Mouse (Mus musculus) hindbrain, embryonic 10.5 days (tissue): ENCODE results near the gene Caln1. TPM values are rescaled to one million over a fixed set of nuclear protein-coding genes. Genes with fewer than 3 reads are reported as not detected.
A peak's percentile ranks its signal among the peaks of the same experiment; 100 is the strongest.

Source experiments
- DNase-seq: peaks from one replicate; pipeline ENCODE4 v3.0.0-alpha.2; 2017; ENCODE audit warnings: low spot score
- H3K27ac ChIP-seq: fragments of 300-500 bp; sonication (generic); 2 replicates; pipeline ENCODE4 v1.5.1; 2016; ENCODE audit warnings: mild to moderate bottlenecking, moderate library complexity
- H3K27me3 ChIP-seq: fragments of 300-500 bp; sonication (generic); 2 replicates; pipeline ENCODE4 v1.6.1; 2016; ENCODE audit warnings: mild to moderate bottlenecking; ENCODE audit not compliant: poor library complexity, insufficient read depth, severe bottlenecking
- H3K36me3 ChIP-seq: fragments of 300-500 bp; sonication (generic); 2 replicates; pipeline ENCODE4 v1.6.1; 2016; ENCODE audit warnings: mild to moderate bottlenecking, moderate library complexity
- H3K4me1 ChIP-seq: fragments of 300-500 bp; sonication (generic); replicated peaks from 2 replicates; pipeline ENCODE4 v1.6.1; 2016; ENCODE audit warnings: mild to moderate bottlenecking
- H3K4me3 ChIP-seq: fragments of 300-500 bp; sonication (generic); 2 replicates; pipeline ENCODE4 v1.5.1; 2016; ENCODE audit warnings: mild to moderate bottlenecking, moderate library complexity
- H3K9me3 ChIP-seq: fragments of 300-500 bp; sonication (generic); 2 replicates; pipeline ENCODE4 v1.6.1; 2016; ENCODE audit warnings: mild to moderate bottlenecking, moderate library complexity
- WGBS: fragments of 180-500 bp; shearing (Covaris S2); methylation state at CpG from one replicate; pipeline ENCODE4 v1.1.7; 2016; 5-methylcytosine and 5-hydroxymethylcytosine counted together
- polyA plus RNA-seq: library from polyadenylated mRNA; unstranded; fragments of >200 nt; fragmentation: Nextera tagmentation; extraction: Ambion mirVana; gene quantifications from 2 replicates; pipeline ENCODE4 v1.2.1, GENCODE M21; 2016

The Caln1 gene
- polyA plus RNA-seq, 1 experiment from 2014 or later, result 0.93 TPM

DNA sequence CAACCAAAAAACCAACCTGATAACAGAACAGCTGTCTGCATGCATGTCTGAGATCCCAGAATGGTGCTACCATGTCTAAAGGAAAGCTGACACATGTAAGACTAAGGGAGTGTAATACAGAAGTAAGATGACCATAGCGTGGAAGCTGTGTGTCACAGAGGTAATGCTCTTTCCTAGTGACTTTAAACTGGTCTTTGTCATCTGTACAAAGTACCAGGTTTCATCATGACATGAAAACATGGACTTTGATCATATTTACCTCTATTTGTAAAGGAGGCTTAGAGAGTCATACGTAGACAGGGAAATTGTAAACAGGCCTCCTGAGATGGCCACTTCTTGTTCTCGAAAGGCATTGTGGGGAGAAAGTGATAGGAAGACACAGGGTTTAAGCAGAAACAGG lies 489.5 kb downstream of the Caln1 start:
- no peaks in the 10 kb centered on the region for H3K36me3 ChIP-seq
- H3K9me3 ChIP-seq, result no peaks in the 10 kb centered on the region
- H3K4me3 ChIP-seq, result no peak overlapping the region
- H3K27me3 ChIP-seq, result no peaks in the 10 kb centered on the region
- WGBS, result 76% methylated on average over 3 of the region's 3 CpGs
- no peak overlapping the region for H3K27ac ChIP-seq
- no peaks in the 10 kb centered on the region for H3K4me1 ChIP-seq
- no peak for DNase-seq

GRCm38 (mm10) chr5:130859736-130860135 lies 490.5 kb downstream of the Caln1 start:
- 48% methylated on average over 6 of the region's 6 CpGs for WGBS
- no peaks in the 10 kb centered on the region for H3K27me3 ChIP-seq
- H3K9me3 ChIP-seq, result no peaks in the 10 kb centered on the region
- no peaks in the 10 kb centered on the region for H3K4me1 ChIP-seq
- H3K27ac ChIP-seq, result no peak overlapping the region
- no peaks in the 10 kb centered on the region for H3K36me3 ChIP-seq
- peak; percentile 17 for DNase-seq
- no peak overlapping the region for H3K4me3 ChIP-seq

DNA sequence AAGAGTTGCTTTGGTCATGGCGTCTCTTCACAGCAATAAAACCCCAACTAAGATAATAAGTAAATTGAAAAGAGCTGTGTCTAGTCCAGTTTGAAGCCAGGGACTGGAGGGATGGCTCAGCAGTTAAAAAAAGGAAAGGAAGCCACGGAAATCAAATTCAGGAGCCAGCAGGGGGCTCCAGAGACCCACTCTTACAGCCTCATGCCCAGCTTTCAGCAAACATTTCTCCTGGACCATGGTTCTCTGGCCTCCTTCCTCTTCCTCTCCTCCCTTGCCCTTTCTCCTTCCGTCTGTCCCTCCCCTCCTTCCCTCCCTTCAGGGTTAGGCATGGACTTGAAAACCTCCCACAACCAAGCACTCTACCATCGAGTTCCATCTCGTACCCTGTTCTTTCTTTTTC lies 493.0 kb downstream of the Caln1 start:
- 66% methylated on average over 5 of the region's 5 CpGs for WGBS
- peak; percentile 47 for DNase-seq

GRCm38 (mm10) chr5:130869869-130870268 lies 500.6 kb downstream of the Caln1 start:
- Histone ChIP-seq H3K36me3 (no peaks in the 10 kb centered on the region), H3K27me3 (no peaks in the 10 kb centered on the region), H3K4me1 (no peaks in the 10 kb centered on the region), H3K4me3 (no peak overlapping the region), H3K27ac (no peak overlapping the region), H3K9me3 (0 out of 2 replicates have a peak, but pooled peaks cover 2% of the 10 kb centered on the region)
- 88% methylated on average over 1 of the region's 1 CpGs for WGBS
- no peak for DNase-seq

More for the DNA sequence above, 493.0 kb downstream of the Caln1 start:
- Histone ChIP-seq H3K4me3 (no peak overlapping the region), H3K27ac (no peak overlapping the region), H3K9me3 (no peaks in the 10 kb centered on the region), H3K36me3 (no peaks in the 10 kb centered on the region), H3K27me3 (no peaks in the 10 kb centered on the region), H3K4me1 (no peaks in the 10 kb centered on the region)

GRCm38 (mm10) chr5:130871086-130871485 lies 501.8 kb downstream of the Caln1 start:
- DNase-seq, result no peak
- Histone ChIP-seq H3K27ac (no peak overlapping the region), H3K4me1 (no peaks in the 10 kb centered on the region), H3K4me3 (no peak overlapping the region), H3K9me3 (0 out of 2 replicates have a peak, but pooled peaks cover 2% of the 10 kb centered on the region), H3K27me3 (no peaks in the 10 kb centered on the region), H3K36me3 (no peaks in the 10 kb centered on the region)
- WGBS, result 63% methylated on average over 8 of the region's 8 CpGs

DNA sequence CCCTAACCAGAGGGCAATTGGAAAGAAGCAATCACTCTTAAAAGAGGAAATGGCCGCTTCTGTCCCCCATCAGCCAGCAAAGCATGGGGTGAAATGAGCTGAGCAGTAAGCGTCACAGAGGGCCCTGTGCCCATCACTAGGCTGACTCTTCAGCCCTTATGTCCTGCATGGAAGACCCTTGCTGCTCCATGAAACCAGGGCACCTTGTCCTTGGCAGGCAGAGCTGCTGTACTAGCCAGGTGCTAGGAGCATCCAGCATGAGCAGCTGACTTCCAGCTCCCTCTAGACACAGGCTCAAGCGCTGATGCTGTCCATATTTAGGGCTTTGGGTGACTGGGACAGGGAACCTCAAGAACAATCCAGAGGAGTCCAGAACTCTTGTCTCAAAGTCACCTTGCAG lies 506.1 kb downstream of the Caln1 start:
- no peaks in the 10 kb centered on the region for H3K27me3 ChIP-seq
- H3K27ac ChIP-seq, result no peak overlapping the region
- no peaks in the 10 kb centered on the region for H3K4me1 ChIP-seq
- 0 out of 2 replicates have a peak, but pooled peaks cover 2% of the 10 kb centered on the region for H3K9me3 ChIP-seq
- no peak overlapping the region for H3K4me3 ChIP-seq
- 91% methylated on average over 3 of the region's 3 CpGs for WGBS
- H3K36me3 ChIP-seq, result no peaks in the 10 kb centered on the region
- DNase-seq, result no peak

DNA sequence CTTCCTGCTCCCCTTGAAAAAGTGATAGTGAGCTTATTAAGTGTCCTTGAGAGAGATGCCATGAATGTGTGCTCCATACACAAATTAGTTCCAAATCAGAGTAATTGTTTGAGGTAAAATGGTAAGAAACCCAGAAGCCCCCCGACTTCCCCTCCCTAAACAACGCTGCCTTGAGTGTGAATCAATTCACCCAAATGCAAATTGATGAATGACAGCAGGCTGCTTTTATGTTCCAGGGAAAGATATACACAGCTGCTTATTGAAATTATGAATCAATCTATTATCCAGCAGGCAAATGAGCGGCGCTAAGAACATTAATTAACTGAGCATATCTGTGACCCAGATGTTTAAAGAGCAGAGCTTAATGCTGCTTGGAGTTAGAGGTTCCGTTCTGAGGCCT lies 511.1 kb downstream of the Caln1 start:
- peaks cover 2% of the 10 kb centered on the region; the same call in 1 of the 2 replicates for H3K9me3 ChIP-seq
- no peaks in the 10 kb centered on the region for H3K27me3 ChIP-seq
- no peak overlapping the region for H3K27ac ChIP-seq
- H3K4me3 ChIP-seq, result no peak overlapping the region
- DNase-seq, result no peak
- 87% methylated on average over 5 of the region's 5 CpGs for WGBS
- H3K4me1 ChIP-seq, result no peaks in the 10 kb centered on the region
- no peaks in the 10 kb centered on the region for H3K36me3 ChIP-seq

GRCm38 (mm10) chr5:130891735-130892134 lies 522.5 kb downstream of the Caln1 start:
- no peaks in the 10 kb centered on the region for H3K4me1 ChIP-seq
- no peak for DNase-seq
- H3K9me3 ChIP-seq, result 0 out of 2 replicates have a peak, but pooled peaks cover 3% of the 10 kb centered on the region
- 76% methylated on average over 5 of the region's 5 CpGs for WGBS
- H3K27ac ChIP-seq, result no peak overlapping the region
- no peaks in the 10 kb centered on the region for H3K36me3 ChIP-seq
- no peaks in the 10 kb centered on the region for H3K27me3 ChIP-seq
- H3K4me3 ChIP-seq, result no peak overlapping the region

- H3K9me3 ChIP-seq, result 0 out of 2 replicates have a peak, but pooled peaks cover 3% of the 10 kb centered on the region
- no peaks in the 10 kb centered on the region for H3K36me3 ChIP-seq
- no peak overlapping the region for H3K27ac ChIP-seq
- H3K27me3 ChIP-seq, result no peaks in the 10 kb centered on the region
- 0 out of 2 replicates have a peak, but pooled peaks cover 8% of the 10 kb centered on the region for H3K4me1 ChIP-seq
- DNase-seq, result no peak
- WGBS, result 93% methylated on average over 3 of the region's 3 CpGs
- no peak overlapping the region for H3K4me3 ChIP-seq
Measured at GRCm38 (mm10) chr5:130895991-130896390, 526.7 kb downstream of the Caln1 start.

Other genes starting within 250 kb of the Caln1 start
- 5.0 and 6.6 TPM in 2 replicates for gene Kctd7, start 224.6 kb upstream of the Caln1 start, polyA plus RNA-seq
- gene Rabgef1, start 197.7 kb upstream of the Caln1 start, polyA plus RNA-seq, result 23.5 and 27.3 TPM in 2 replicates
- 33.6 and 38.0 TPM in 2 replicates for gene Tmem248, start 152.4 kb upstream of the Caln1 start, polyA plus RNA-seq
- gene Sbds, start 113.9 kb upstream of the Caln1 start, polyA plus RNA-seq, result 64.4 and 77.3 TPM in 2 replicates
- 32.9 and 33.7 TPM in 2 replicates for gene Tyw1, start 113.8 kb upstream of the Caln1 start, polyA plus RNA-seq
- not detected in 2 replicates for gene A330070K13Rik, start 15.2 kb downstream of the Caln1 start, polyA plus RNA-seq